8 mouse cellular contexts compared by ENCODE assay signal in the genomic region with DNA sequence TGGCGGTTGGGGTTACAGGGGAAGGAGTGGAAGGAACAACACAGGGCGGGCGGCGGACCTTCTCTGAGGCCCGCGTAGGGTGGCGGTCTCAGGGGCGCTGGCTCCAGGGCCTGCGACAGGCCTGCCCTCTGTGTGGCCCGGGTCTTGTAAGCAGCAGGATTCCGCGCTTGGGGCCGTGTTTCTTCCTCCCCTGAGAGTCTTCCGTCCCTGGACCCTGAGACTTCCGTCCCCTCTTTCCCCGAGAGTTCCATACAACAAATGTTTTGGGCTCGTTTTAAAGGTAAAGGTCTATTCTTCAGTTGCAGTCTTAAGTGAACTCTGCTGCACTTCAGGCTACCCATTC. TPM values are rescaled to one million over a fixed set of nuclear protein-coding genes. Genes with fewer than 3 reads are reported as not detected.
DNase-seq lines count a peak whose midpoint lies in the region; ATAC-seq and TF ChIP-seq lines count a peak whose summit lies in the region.

No protein-coding gene starts in this region.

- H3K9me3 ChIP-seq in kidney, embryonic 16.5 days (ENCODE audit: low read length), result no peaks in the 10 kb centered on the region
- H3K9me3 ChIP-seq in midbrain, embryonic 15.5 days, result no peaks in the 10 kb centered on the region

- peaks cover 6% of the 10 kb centered on the region for H3K4me1 ChIP-seq in kidney, embryonic 16.5 days (ENCODE audit: insufficient read depth, low read length)
- no peaks in the 10 kb centered on the region; the same call in none of the 2 replicates for H3K4me1 ChIP-seq in cortical plate, adult 2 months (ENCODE audit: control insufficient read depth, insufficient read depth, low read length)
- peaks cover 24% of the 10 kb centered on the region for H3K4me1 ChIP-seq in midbrain, embryonic 15.5 days

- H3K4me3 ChIP-seq in kidney, embryonic 16.5 days (ENCODE audit: low read length), result peak overlapping the region; percentile 67
- peak overlapping the region; percentile 55 for H3K4me3 ChIP-seq in cortical plate, adult 2 months (ENCODE audit: insufficient read depth, low read length)
- peak overlapping the region; percentile 97 for H3K4me3 ChIP-seq in midbrain, embryonic 15.5 days

- no peak for DNase-seq in kidney, postnatal 14 days
- peak; percentile 37 for DNase-seq in hindlimb bud, embryonic 11.5 days (ENCODE audit: extremely low spot score, low read depth, low spot score)
- no peak for DNase-seq in spleen, postnatal 10 days (ENCODE audit: low spot score in 2 of 2)
- DNase-seq in right cerebral cortex, postnatal 10 days (ENCODE audit: low spot score in 2 of 2), result no peak
- DNase-seq in lung, postnatal 36 days, result no peak

- peak; percentile 86 for ATAC-seq in kidney, embryonic 16.5 days (ENCODE audit: low FRiP score, low TSS enrichment)
- ATAC-seq in midbrain, embryonic 15.5 days (replicated peaks), result peak; percentile 85

- peak overlapping the region; percentile 65 for H3K4me2 ChIP-seq in kidney, embryonic 16.5 days (replicated peaks; ENCODE audit: low read depth, low read length)
- H3K4me2 ChIP-seq in midbrain, embryonic 15.5 days, result peak overlapping the region; percentile 60

- no peaks in the 10 kb centered on the region for H3K27me3 ChIP-seq in kidney, embryonic 16.5 days (ENCODE audit: insufficient read depth, low read length)
- no peaks in the 10 kb centered on the region for H3K27me3 ChIP-seq in midbrain, embryonic 15.5 days (replicated peaks)

- H3K36me3 ChIP-seq in kidney, embryonic 16.5 days (ENCODE audit: insufficient read depth, low read length), result peaks cover 18% of the 10 kb centered on the region
- H3K36me3 ChIP-seq in midbrain, embryonic 15.5 days (replicated peaks), result peaks cover 15% of the 10 kb centered on the region

- WGBS in kidney, embryonic 16.5 days, result 0% methylated on average over 17 of the region's 17 CpGs
- 0% methylated on average over 17 of the region's 17 CpGs for WGBS in midbrain, embryonic 15.5 days

- peak overlapping the region; percentile 88 for H3K27ac ChIP-seq in kidney, embryonic 16.5 days (ENCODE audit: low read length)
- peak overlapping the region; percentile 77; the same call in 1 of the 2 replicates for H3K27ac ChIP-seq in cortical plate, adult 2 months (ENCODE audit: insufficient read depth, low read length)
- H3K27ac ChIP-seq in midbrain, embryonic 15.5 days, result peak overlapping the region; percentile 92

- no peak for TF ChIP-seq POLR2A in cortical plate, adult 2 months (IDR thresholded peaks at IDR 0.05; ENCODE audit: extremely low read depth, insufficient read depth, low read length)

- no peak for TF ChIP-seq CTCF in cortical plate, adult 2 months (IDR thresholded peaks at IDR 0.05; ENCODE audit: extremely low read depth, insufficient read depth, low read length)

- H3K9ac ChIP-seq in kidney, embryonic 16.5 days (replicated peaks; ENCODE audit: low read length), result peak overlapping the region; percentile 90
- H3K9ac ChIP-seq in midbrain, embryonic 15.5 days, result peak overlapping the region; percentile 94

RNA-seq across cellular contexts. Expression of gene Ints14, which starts 0.2 kb away (rescaled TPM):
- 59.8 and 66.8 TPM in 2 replicates for polyA plus RNA-seq in kidney, embryonic 16.5 days (2015; fragmentation: Nextera tagmentation; extraction: Ambion mirVana)
- 18.6 and 19.1 TPM in 2 replicates for polyA plus RNA-seq in cortical plate, adult 2 months (2012; rRNA removed)
- 36.2 and 38.3 TPM in 2 replicates for polyA plus RNA-seq in midbrain, embryonic 15.5 days (2015; fragmentation: Nextera tagmentation; extraction: Ambion mirVana)

RNA-seq across cellular contexts. Expression of gene Slc24a1, which starts 9.5 kb away (rescaled TPM):
- polyA plus RNA-seq in kidney, embryonic 16.5 days (2015; fragmentation: Nextera tagmentation; extraction: Ambion mirVana), result 0.08 TPM in 1 of 2 replicates, not detected in the other
- polyA plus RNA-seq in cortical plate, adult 2 months (2012; rRNA removed), result 0.04 and 0.06 TPM in 2 replicates
- 0.05 TPM in 1 of 2 replicates, not detected in the other for polyA plus RNA-seq in midbrain, embryonic 15.5 days (2015; fragmentation: Nextera tagmentation; extraction: Ambion mirVana)
